Mouse (Mus musculus): ENCODE measurements around the gene Zfp536. TPM values are rescaled to one million over a fixed set of nuclear protein-coding genes. Genes with fewer than 3 reads are reported as not detected.

Gene Zfp536
- polyA plus RNA-seq, 1 experiment from 2014 or later, result 11.4 TPM

DNA sequence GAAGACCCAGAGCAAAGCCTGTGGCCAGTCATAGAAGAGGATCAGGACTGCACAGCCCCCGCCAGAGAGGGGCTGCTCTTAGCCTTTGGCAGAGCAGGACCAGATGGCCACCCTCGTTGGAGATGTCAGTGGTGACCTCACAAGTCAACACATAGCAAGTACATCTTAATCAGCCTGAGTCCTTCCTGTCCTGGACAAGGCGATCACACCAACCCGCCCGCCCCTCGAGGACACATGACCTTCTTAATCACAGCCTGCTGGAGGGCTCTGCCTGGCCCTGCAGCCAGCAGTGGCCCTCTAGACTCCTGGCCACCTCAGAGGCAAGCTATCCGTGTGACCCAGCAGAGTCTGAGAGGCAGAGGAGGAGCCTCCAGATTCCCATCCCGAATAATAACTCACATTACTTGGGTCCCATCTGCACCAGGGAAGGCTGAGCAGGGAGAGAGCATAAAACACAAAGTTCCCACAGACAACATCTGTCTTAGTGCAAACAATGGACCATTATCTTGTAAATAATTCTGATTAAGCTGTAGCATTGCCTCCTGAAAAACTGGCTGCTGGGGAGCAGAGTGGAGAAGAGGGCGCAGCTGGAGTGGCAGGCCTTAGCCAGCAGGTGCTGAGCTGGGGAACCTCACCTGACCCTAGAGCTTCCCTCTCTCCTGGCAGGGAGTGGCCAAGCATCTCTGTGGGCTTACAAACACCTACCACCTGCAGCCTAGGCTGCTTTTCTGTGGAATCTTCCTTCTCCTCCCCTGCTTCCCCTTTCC is 306.8 kb downstream of the Zfp536 start:
- Histone ChIP-seq H3K4me3 (ENCODE audit: low read length) (no peak overlapping the region), H3K27me3 (ENCODE audit: control insufficient read depth, insufficient read depth, low read depth, low read length) (no peaks in the 10 kb centered on the region), H3K36me3 (ENCODE audit: control insufficient read depth, insufficient read depth, low read length) (no peaks in the 10 kb centered on the region), H3K9ac (ENCODE audit: low read length) (no peak overlapping the region), H3K4me1 (replicated peaks; ENCODE audit: control insufficient read depth, insufficient read depth, low read length) (no peaks in the 10 kb centered on the region), H3K4me2 (ENCODE audit: low read depth, low read length) (no peak overlapping the region), H3K9me3 (ENCODE audit: control insufficient read depth, low read length) (no peaks in the 10 kb centered on the region), H3K27ac (ENCODE audit: low read length) (no peak overlapping the region)
- WGBS, result 40% methylated on average over 9 of the region's 9 CpGs
- ATAC-seq (ENCODE audit: low read depth), result peak; percentile 45

DNA sequence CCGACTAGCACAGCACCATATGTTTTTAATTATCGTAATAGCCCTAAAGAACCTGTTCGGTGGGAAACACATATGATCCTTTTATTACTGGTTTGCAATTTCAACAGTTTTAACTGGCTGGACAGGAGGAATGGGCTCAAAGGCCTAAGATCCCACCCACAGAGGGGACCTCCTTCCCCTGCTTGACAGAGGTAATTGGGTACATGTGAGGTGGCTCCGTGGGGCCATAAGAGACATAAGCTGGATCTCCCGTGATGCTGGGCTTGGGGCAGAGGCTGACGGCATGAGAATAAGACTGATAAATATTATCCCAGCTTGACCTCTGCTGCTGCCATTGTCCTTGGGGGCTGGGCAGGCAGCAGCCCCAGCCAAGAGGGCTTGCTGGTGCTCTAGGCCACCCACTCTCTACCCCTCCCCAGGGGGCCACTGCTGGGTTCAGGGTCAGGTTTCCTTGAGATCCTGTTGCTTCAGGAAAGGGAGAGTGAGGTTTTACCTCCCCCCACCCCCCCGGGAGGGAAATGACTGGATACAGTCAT is 309.2 kb downstream of the Zfp536 start:
- Histone ChIP-seq H3K4me2 (ENCODE audit: low read depth, low read length) (no peak overlapping the region), H3K27me3 (ENCODE audit: control insufficient read depth, insufficient read depth, low read depth, low read length) (no peaks in the 10 kb centered on the region), H3K4me1 (replicated peaks; ENCODE audit: control insufficient read depth, insufficient read depth, low read length) (no peaks in the 10 kb centered on the region), H3K9me3 (ENCODE audit: control insufficient read depth, low read length) (no peaks in the 10 kb centered on the region), H3K36me3 (ENCODE audit: control insufficient read depth, insufficient read depth, low read length) (no peaks in the 10 kb centered on the region), H3K4me3 (ENCODE audit: low read length) (no peak overlapping the region), H3K27ac (ENCODE audit: low read length) (no peak overlapping the region), H3K9ac (ENCODE audit: low read length) (no peak overlapping the region)
- WGBS, result 49% methylated on average over 7 of the region's 7 CpGs
- no peak for ATAC-seq (ENCODE audit: low read depth)

DNA sequence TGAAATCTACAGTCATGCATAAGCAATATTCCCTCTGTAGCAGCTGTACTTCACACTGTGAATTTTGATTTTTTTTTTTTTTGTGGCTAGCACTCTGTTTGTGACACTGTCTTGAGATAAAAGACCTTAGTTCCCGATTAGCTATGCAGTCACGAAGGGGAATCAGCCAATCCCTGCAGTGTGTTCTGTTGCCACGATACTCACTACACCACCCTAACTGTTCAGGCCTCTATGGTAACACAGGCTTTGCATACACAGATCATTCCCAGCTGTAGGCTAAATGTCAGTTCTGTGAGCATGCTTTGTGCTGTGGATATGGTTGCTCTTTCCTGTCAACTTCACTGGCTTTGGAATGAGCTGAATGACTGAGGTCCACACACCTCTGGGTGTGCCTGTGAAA is 325.9 kb downstream of the Zfp536 start:
- no peaks in the 10 kb centered on the region for H3K36me3 ChIP-seq (ENCODE audit: control insufficient read depth, insufficient read depth, low read length)
- ATAC-seq (ENCODE audit: low read depth), result no peak
- H3K27me3 ChIP-seq (ENCODE audit: control insufficient read depth, insufficient read depth, low read depth, low read length), result no peaks in the 10 kb centered on the region
- WGBS, result 74% methylated on average over 3 of the region's 3 CpGs
- 0 out of 2 replicates have a peak, but pooled peaks cover 3% of the 10 kb centered on the region for H3K9me3 ChIP-seq (ENCODE audit: control insufficient read depth, low read length)
- no peak overlapping the region for H3K4me3 ChIP-seq (ENCODE audit: low read length)
- no peaks in the 10 kb centered on the region for H3K4me1 ChIP-seq (replicated peaks; ENCODE audit: control insufficient read depth, insufficient read depth, low read length)
- no peak overlapping the region for H3K4me2 ChIP-seq (ENCODE audit: low read depth, low read length)
- H3K27ac ChIP-seq (ENCODE audit: low read length), result no peak overlapping the region
- H3K9ac ChIP-seq (ENCODE audit: low read length), result no peak overlapping the region

DNA sequence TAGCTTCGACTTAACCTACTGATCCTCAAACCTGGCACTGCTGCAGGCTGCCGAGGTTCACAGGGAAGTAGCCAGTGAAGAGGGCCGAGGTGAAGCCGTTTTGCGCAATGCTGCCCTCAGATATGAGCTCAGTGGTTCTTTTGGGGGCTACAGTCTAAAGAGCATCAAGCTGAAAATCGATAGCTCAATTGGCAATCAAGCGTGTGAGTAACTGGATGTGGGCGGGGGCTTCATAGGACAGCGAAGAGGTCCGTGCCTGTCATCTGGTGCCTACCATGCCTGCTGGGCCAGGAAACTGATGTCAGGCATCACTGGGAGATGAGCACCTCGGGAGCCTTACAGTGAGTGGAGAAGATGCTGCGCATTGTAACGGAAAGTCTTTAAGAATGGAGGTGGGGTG is 333.5 kb downstream of the Zfp536 start:
- no peaks in the 10 kb centered on the region for H3K27me3 ChIP-seq (ENCODE audit: control insufficient read depth, insufficient read depth, low read depth, low read length)
- H3K9ac ChIP-seq (ENCODE audit: low read length), result no peak overlapping the region
- 76% methylated on average over 13 of the region's 13 CpGs for WGBS
- ATAC-seq (ENCODE audit: low read depth), result no peak
- H3K4me2 ChIP-seq (ENCODE audit: low read depth, low read length), result no peak overlapping the region
- H3K4me3 ChIP-seq (ENCODE audit: low read length), result no peak overlapping the region
- H3K9me3 ChIP-seq (ENCODE audit: control insufficient read depth, low read length), result 0 out of 2 replicates have a peak, but pooled peaks cover 3% of the 10 kb centered on the region
- H3K4me1 ChIP-seq (replicated peaks; ENCODE audit: control insufficient read depth, insufficient read depth, low read length), result no peaks in the 10 kb centered on the region
- no peak overlapping the region for H3K27ac ChIP-seq (ENCODE audit: low read length)
- H3K36me3 ChIP-seq (ENCODE audit: control insufficient read depth, insufficient read depth, low read length), result no peaks in the 10 kb centered on the region

DNA sequence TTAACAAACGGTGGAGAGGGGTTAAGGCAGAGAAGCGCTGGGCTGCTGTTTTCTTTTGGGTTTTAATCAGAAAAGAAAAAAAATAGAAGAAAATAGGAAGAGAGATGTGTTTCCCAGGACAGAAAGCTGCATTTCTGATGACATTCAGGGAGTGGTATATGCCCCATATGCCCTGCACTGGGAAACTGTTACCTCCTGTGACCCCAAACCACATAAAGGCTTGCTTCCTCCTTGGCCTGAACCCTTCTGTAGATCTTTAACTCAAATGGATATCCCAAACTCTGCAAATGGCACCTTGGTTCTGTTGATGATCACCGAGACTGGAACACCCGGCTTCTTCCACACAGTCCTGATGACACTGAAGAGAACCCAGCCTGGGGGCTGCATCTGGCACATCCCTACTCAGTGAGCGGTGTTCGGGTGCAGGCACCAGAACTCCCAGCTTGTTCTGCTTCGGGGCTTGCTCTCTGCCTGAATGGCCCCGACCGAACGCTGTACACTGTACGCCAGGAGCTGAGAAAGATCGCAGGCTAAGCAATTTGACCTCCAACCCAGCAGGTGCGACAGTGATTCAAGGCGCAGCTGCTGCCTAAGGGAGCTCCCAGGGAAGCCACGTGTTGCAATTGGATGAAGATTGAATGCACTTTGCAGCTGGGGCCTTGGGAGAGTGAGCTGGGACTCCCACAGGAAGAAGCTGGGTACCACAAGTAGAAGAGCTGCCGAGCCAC is 334.2 kb downstream of the Zfp536 start:
- no peak for ATAC-seq (ENCODE audit: low read depth)
- Histone ChIP-seq H3K4me2 (ENCODE audit: low read depth, low read length) (no peak overlapping the region), H3K9me3 (ENCODE audit: control insufficient read depth, low read length) (0 out of 2 replicates have a peak, but pooled peaks cover 2% of the 10 kb centered on the region), H3K4me3 (ENCODE audit: low read length) (no peak overlapping the region), H3K27ac (ENCODE audit: low read length) (no peak overlapping the region), H3K36me3 (ENCODE audit: control insufficient read depth, insufficient read depth, low read length) (no peaks in the 10 kb centered on the region), H3K4me1 (replicated peaks; ENCODE audit: control insufficient read depth, insufficient read depth, low read length) (no peaks in the 10 kb centered on the region), H3K27me3 (ENCODE audit: control insufficient read depth, insufficient read depth, low read depth, low read length) (no peaks in the 10 kb centered on the region), H3K9ac (ENCODE audit: low read length) (no peak overlapping the region)
- 53% methylated on average over 16 of the region's 16 CpGs for WGBS

DNA sequence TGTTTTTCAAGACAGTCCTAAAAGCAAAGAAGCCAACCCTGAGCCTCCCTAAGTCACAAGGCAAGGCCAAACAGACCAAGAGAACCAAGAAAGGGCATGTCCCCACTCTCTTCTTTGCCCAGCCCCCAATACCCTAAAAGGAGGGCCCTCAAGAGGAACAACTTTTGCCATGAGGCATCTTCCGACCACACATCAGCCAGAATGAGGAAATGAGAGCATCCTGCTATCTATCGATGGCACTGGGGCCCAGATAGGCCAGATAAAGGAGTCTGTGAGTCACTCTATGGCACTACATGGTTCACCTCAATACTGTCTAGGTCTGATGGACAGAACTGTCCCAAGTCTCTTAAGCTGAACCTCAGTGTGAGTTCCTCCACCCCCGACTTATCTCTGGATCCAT is 335.6 kb downstream of the Zfp536 start:
- Histone ChIP-seq H3K4me2 (ENCODE audit: low read depth, low read length) (no peak overlapping the region), H3K4me3 (ENCODE audit: low read length) (no peak overlapping the region), H3K9me3 (ENCODE audit: control insufficient read depth, low read length) (no peaks in the 10 kb centered on the region), H3K36me3 (ENCODE audit: control insufficient read depth, insufficient read depth, low read length) (no peaks in the 10 kb centered on the region), H3K9ac (ENCODE audit: low read length) (no peak overlapping the region), H3K4me1 (replicated peaks; ENCODE audit: control insufficient read depth, insufficient read depth, low read length) (no peaks in the 10 kb centered on the region), H3K27ac (ENCODE audit: low read length) (no peak overlapping the region), H3K27me3 (ENCODE audit: control insufficient read depth, insufficient read depth, low read depth, low read length) (no peaks in the 10 kb centered on the region)
- no peak for ATAC-seq (ENCODE audit: low read depth)
- WGBS, result 80% methylated on average over 3 of the region's 3 CpGs

DNA sequence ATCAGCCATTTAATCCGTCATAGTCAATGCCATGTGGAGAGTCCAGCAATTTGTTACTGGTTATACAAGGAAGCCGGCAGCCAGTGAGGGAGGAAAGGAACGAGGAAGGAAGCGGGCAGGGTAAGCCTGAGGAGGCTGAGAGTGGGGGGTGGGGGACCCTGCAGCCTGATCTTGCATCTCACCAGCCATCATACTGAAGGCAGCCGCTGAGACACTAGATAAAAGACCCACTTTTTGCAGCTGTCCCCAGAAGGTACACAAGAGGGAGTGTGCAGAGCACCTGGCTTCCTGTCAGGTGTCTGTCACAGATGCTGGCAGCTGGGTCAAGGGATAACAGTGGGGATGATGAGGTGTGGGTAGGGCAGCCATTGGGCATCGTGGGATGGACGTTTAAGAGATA is 340.3 kb downstream of the Zfp536 start:
- 32% methylated on average over 7 of the region's 7 CpGs for WGBS
- no peaks in the 10 kb centered on the region for H3K27me3 ChIP-seq (ENCODE audit: control insufficient read depth, insufficient read depth, low read depth, low read length)
- no peak overlapping the region for H3K4me2 ChIP-seq (ENCODE audit: low read depth, low read length)
- ATAC-seq (ENCODE audit: low read depth), result no peak
- H3K9ac ChIP-seq (ENCODE audit: low read length), result no peak overlapping the region
- H3K36me3 ChIP-seq (ENCODE audit: control insufficient read depth, insufficient read depth, low read length), result no peaks in the 10 kb centered on the region
- no peak overlapping the region for H3K4me3 ChIP-seq (ENCODE audit: low read length)
- no peak overlapping the region for H3K27ac ChIP-seq (ENCODE audit: low read length)
- no peaks in the 10 kb centered on the region for H3K9me3 ChIP-seq (ENCODE audit: control insufficient read depth, low read length)
- no peaks in the 10 kb centered on the region for H3K4me1 ChIP-seq (replicated peaks; ENCODE audit: control insufficient read depth, insufficient read depth, low read length)

DNA sequence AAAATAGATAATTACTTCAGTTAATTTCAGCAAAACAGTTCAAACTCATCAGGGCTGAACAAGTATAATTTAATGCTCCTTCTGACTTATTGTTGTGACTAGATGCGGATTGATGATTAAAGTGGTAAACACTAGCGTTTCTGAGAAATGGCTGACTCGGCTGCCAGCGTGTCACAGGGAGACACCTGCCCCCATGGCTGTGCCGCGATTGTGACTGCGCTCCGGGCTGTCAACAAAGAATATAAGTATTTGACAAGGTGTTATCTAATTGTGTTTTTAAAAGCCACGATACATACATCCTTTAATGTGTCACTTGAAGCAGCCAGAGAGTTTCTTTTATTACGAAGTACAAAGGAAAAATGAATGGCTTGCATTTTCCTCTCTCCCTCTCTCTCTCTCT is 342.0 kb downstream of the Zfp536 start:
- H3K36me3 ChIP-seq (ENCODE audit: control insufficient read depth, insufficient read depth, low read length), result no peaks in the 10 kb centered on the region
- H3K27ac ChIP-seq (ENCODE audit: low read length), result no peak overlapping the region
- H3K27me3 ChIP-seq (ENCODE audit: control insufficient read depth, insufficient read depth, low read depth, low read length), result no peaks in the 10 kb centered on the region
- no peaks in the 10 kb centered on the region for H3K4me1 ChIP-seq (replicated peaks; ENCODE audit: control insufficient read depth, insufficient read depth, low read length)
- ATAC-seq (ENCODE audit: low read depth), result no peak
- no peak overlapping the region for H3K4me3 ChIP-seq (ENCODE audit: low read length)
- no peak overlapping the region for H3K9ac ChIP-seq (ENCODE audit: low read length)
- H3K4me2 ChIP-seq (ENCODE audit: low read depth, low read length), result no peak overlapping the region
- no peaks in the 10 kb centered on the region for H3K9me3 ChIP-seq (ENCODE audit: control insufficient read depth, low read length)
- 52% methylated on average over 10 of the region's 10 CpGs for WGBS

DNA sequence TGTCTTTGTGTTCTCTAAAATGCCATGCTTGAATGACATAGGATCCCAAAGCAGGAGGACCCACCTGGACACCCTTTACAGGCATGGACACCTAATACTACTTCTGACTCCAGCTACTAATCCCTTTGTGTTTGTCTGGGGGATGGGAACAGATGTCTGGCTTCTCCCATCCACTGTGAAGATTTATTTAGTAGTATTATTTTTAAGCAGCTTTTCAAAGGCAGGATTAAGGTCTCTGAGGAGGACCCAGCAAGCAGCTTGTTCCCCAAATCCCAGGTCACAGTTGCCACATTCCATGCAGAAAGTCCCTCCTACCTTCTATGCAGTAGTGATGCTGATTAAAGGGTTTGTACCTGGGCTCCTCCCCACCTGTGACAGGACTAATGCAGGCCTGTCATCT is 347.4 kb downstream of the Zfp536 start:
- Histone ChIP-seq H3K4me2 (ENCODE audit: low read depth, low read length) (no peak overlapping the region), H3K36me3 (ENCODE audit: control insufficient read depth, insufficient read depth, low read length) (no peaks in the 10 kb centered on the region), H3K27me3 (ENCODE audit: control insufficient read depth, insufficient read depth, low read depth, low read length) (no peaks in the 10 kb centered on the region), H3K9ac (ENCODE audit: low read length) (no peak overlapping the region), H3K4me3 (ENCODE audit: low read length) (no peak overlapping the region), H3K27ac (ENCODE audit: low read length) (no peak overlapping the region), H3K4me1 (replicated peaks; ENCODE audit: control insufficient read depth, insufficient read depth, low read length) (no peaks in the 10 kb centered on the region), H3K9me3 (ENCODE audit: control insufficient read depth, low read length) (no peaks in the 10 kb centered on the region)
- ATAC-seq (ENCODE audit: low read depth), result no peak

Data from lung, embryonic 16.5 days (tissue).